Mouse (Mus musculus) kidney, postnatal 4 days (tissue): ENCODE measurements around the gene Tcf12.

Experiments
- DNase-seq, 2 experiments: peaks; one replicate each; pipeline ENCODE4 v3.0.0; 2021; ENCODE audit warnings: mixed read lengths in 2 of 2

The Tcf12 gene

GRCm38 (mm10) chr9:72085017-72085416, 26.7 kb downstream of the Tcf12 start:
- DNase-seq = no peak

GRCm38 (mm10) chr9:72084131-72084530, 27.5 kb downstream of the Tcf12 start:
- no peak for DNase-seq

- DNase-seq = no peak
These were observed 35.5 kb downstream of the Tcf12 start for GRCm38 (mm10) chr9:72076158-72076557.

- no peak for DNase-seq
These were observed 45.5 kb downstream of the Tcf12 start for GRCm38 (mm10) chr9:72066151-72066550.

- DNase-seq = no peak
These were observed 58.5 kb downstream of the Tcf12 start for GRCm38 (mm10) chr9:72053144-72053543.

GRCm38 (mm10) chr9:72040156-72040555, 71.5 kb downstream of the Tcf12 start:
- no peak for DNase-seq

GRCm38 (mm10) chr9:72039369-72039768, 72.3 kb downstream of the Tcf12 start:
- DNase-seq = no peak

GRCm38 (mm10) chr9:72037059-72037516, 74.6 kb downstream of the Tcf12 start:
- DNase-seq = no peak

GRCm38 (mm10) chr9:72036257-72036656, 75.4 kb downstream of the Tcf12 start:
- no peak for DNase-seq

GRCm38 (mm10) chr9:72033271-72033670, 78.4 kb downstream of the Tcf12 start:
- DNase-seq = no peak

- DNase-seq = no peak
These were observed 81.4 kb downstream of the Tcf12 start for GRCm38 (mm10) chr9:72030274-72030673.

GRCm38 (mm10) chr9:72029601-72030000, 82.1 kb downstream of the Tcf12 start:
- no peak for DNase-seq

- no peak for DNase-seq
These were observed 88.4 kb downstream of the Tcf12 start for GRCm38 (mm10) chr9:72023274-72023673.

- DNase-seq = no peak
These were observed 90.2 kb downstream of the Tcf12 start for GRCm38 (mm10) chr9:72021512-72021911.

- no peak for DNase-seq
These were observed 95.7 kb downstream of the Tcf12 start for GRCm38 (mm10) chr9:72016021-72016420.

GRCm38 (mm10) chr9:72014585-72015381, 96.9 kb downstream of the Tcf12 start:
- no peak for DNase-seq

- DNase-seq = no peak
These were observed 98.1 kb downstream of the Tcf12 start for GRCm38 (mm10) chr9:72013541-72013940.

- DNase-seq = no peak
These were observed 103.0 kb downstream of the Tcf12 start for GRCm38 (mm10) chr9:72008634-72009033.

GRCm38 (mm10) chr9:71991147-71991546, 120.5 kb downstream of the Tcf12 start:
- no peak for DNase-seq

- no peak for DNase-seq
These were observed 121.3 kb downstream of the Tcf12 start for GRCm38 (mm10) chr9:71990376-71990775.

GRCm38 (mm10) chr9:71989663-71990062, 122.0 kb downstream of the Tcf12 start:
- DNase-seq = no peak

- no peak for DNase-seq
These were observed 125.0 kb downstream of the Tcf12 start for GRCm38 (mm10) chr9:71986716-71987115.

- DNase-seq = no peak
These were observed 128.8 kb downstream of the Tcf12 start for GRCm38 (mm10) chr9:71982826-71983225.

GRCm38 (mm10) chr9:71981071-71981470, 130.6 kb downstream of the Tcf12 start:
- no peak for DNase-seq

- DNase-seq = no peak
These were observed 131.1 kb downstream of the Tcf12 start for GRCm38 (mm10) chr9:71980579-71980978.
